Mouse (Mus musculus) C2C12 (cell line): ENCODE data around the gene Cept1.

ENCODE experiments used
- CEBPB ChIP-seq: IDR thresholded peaks from one replicate; pipeline ENCODE4 v1.6.1; 2011; ENCODE audit warnings: low read depth, mild to moderate bottlenecking, control low read depth, moderate library complexity
- CTCF ChIP-seq: IDR thresholded peaks from one replicate; pipeline ENCODE4 v1.5.1; 2011; ENCODE audit not compliant: control insufficient read depth, insufficient read depth, insufficient read length
- FOSL1 ChIP-seq: IDR thresholded peaks from one replicate; pipeline ENCODE4 v1.8.0; 2011; ENCODE audit warnings: mild to moderate bottlenecking, low read length; ENCODE audit not compliant: poor library complexity, insufficient read depth, severe bottlenecking
- MAX ChIP-seq: IDR thresholded peaks from one replicate; pipeline ENCODE4 v1.6.1; 2011; ENCODE audit warnings: mild to moderate bottlenecking, control low read depth
- MYOD1 ChIP-seq: IDR thresholded peaks from one replicate; pipeline ENCODE4 v1.6.1; 2011; ENCODE audit warnings: low read depth; ENCODE audit not compliant: control insufficient read depth, insufficient read length
- MYOG ChIP-seq: IDR thresholded peaks from one replicate; pipeline ENCODE4 v1.6.1; 2011; ENCODE audit not compliant: control insufficient read depth, insufficient read length; ENCODE audit errors: extremely low read depth
- USF1 ChIP-seq: IDR thresholded peaks from one replicate; pipeline ENCODE4 v1.6.1; 2011; ENCODE audit warnings: low read depth, mild to moderate bottlenecking, control low read depth, moderate library complexity

GRCm38 (mm10) chr3:106573191-106573590, 25.6 kb upstream of the Cept1 start:
- TF ChIP-seq USF1 (no peak), CTCF (no peak), MAX (no peak), CEBPB (no peak), FOSL1 (no peak), MYOD1 (no peak), MYOG (no peak)
